Mouse (Mus musculus) cerebellum, adult 18-20 months (tissue): ENCODE measurements around the gene Fam3c.

Experiments
- DNase-seq, 2 experiments: peaks; one replicate each; pipeline ENCODE4 v3.0.0; 2021

Gene Fam3c

GRCm38 (mm10) chr6:22356086-22356507, at the start of gene Fam3c:
TSS of gene Fam3c (minus strand) at chr6:22356243.
- DNase-seq = peak; percentile 90 to 96

DNA sequence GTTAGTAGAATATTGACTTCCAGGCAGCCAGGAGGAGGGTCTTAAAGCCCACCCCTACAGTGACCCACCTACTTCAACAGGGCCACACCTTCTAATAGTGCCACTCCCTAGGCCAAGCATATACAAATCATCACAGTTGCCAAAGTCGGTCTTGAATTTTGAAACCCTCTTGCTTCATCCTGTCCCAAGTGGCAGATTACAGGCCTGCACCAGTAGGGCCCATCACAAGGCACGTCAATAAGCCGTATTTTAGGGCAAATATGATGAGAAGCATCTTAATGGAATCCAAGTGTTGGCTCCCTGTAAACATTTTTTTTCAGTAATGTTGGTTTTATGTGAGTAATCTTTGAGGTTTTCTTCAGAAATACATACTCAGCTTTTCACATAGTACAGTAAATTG, 49.0 kb upstream of the Fam3c start:
- no peak for DNase-seq

GRCm38 (mm10) chr6:22403736-22404135, 47.7 kb upstream of the Fam3c start:
- no peak for DNase-seq

DNA sequence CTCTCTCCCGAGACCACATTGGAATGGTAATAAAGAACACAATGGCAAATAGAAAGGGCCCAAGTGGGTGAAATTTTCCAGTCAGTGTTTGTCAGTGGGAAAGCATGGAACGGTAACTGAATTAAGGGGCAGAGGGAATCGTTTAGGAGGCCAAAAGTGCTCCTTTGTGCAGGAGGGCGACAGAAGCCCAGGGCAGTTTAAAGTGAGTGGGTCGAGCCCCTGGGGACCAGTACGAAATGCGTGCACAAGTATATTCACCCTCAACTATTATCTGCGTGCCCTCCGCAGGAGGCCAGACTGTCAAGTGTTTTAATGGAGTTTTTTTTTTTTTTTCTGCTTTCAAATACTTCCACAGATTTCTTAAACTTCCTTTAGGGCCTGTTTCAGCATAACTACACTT, 47.3 kb upstream of the Fam3c start:
- no peak for DNase-seq

DNA sequence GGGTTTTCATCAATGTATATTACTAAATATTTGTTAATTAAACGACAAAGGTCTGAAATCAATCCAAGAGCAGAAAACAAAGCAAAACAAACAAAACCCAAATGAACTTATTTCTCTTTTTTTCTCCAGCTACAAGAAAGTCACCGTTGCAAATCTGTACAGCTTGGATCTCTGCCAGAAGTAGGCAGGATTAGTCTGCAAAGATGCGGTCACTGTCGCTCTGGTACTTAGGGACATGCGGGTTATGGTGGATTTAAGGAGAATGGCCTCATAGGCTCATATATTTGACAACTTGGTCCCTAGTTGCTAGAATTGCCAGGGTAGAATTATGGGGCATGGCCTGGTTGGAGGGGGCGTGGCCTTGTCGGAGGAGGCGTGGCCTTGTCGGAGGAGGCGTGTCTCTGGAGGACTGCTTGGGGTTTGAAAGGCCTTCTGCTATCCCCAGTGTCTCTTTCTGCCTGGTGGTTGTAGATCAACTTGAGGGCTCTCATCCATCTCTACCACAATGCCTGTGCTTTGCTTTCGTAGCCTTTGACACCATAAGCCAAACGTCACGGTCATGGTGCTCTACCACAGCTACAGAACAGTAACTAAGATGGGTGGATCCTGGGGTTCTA, 46.6 kb upstream of the Fam3c start:
- no peak for DNase-seq

GRCm38 (mm10) chr6:22402037-22402436, 46.0 kb upstream of the Fam3c start:
- no peak for DNase-seq

- DNase-seq = no peak
These were observed 42.2 kb upstream of the Fam3c start for GRCm38 (mm10) chr6:22398079-22398774.

- DNase-seq = no peak
These were observed 39.2 kb upstream of the Fam3c start for GRCm38 (mm10) chr6:22395207-22395606.

GRCm38 (mm10) chr6:22390654-22391365, 34.8 kb upstream of the Fam3c start:
- DNase-seq = no peak

DNA sequence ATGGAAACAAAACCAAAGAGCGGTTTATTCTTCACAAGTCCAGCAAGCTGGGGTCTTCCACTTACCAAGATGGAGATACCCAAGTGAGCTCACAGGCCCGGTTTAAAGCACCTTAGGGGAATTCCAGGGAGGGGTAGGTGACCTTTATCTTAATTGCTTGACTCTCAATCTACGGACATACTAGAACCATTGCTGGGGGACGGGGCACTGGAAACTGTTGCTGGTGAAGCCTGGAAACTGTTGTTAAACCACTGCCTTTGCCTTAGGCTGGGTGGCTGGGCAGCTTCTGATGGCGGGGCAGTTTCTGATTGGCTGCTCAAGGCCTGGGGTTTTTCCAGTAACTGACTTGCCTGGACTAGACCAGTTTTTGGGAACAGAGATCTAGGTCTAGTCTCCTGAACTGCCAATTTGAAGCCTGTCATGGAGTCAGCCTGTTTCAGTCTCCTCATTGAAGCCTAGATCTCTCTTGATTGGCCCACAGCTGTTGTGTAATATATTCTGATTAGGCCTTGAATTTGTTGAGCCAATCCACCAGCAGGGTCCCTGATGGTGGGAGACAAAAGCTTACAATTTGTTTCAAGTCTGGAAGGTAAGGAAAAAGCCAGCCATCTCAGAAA, 29.3 kb upstream of the Fam3c start:
- no peak for DNase-seq

DNA sequence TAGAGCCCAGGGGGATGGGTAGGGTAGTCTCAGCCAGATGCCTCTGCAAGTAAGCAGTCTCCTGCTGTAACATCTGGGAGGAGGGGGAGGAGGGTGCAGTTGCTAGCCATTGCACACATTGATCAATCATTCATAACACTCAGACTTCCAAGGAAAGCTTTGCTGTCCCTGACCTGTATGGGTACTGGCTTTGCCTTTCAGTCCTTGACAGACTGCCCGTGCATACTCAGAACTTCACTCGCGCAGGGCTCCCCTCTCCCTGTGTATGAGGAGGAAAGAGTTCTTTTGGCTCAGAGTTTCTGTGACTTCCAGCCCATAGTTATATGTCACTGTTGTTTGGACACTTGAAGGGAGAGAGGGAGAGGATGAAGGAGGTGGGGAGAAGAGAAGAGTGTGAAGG, 24.2 kb upstream of the Fam3c start:
- DNase-seq = no peak

GRCm38 (mm10) chr6:22379831-22380230, 23.8 kb upstream of the Fam3c start:
- no peak for DNase-seq

GRCm38 (mm10) chr6:22378462-22378861, 22.4 kb upstream of the Fam3c start:
- DNase-seq = no peak

GRCm38 (mm10) chr6:22374791-22375190, 18.7 kb upstream of the Fam3c start:
- DNase-seq = no peak

DNA sequence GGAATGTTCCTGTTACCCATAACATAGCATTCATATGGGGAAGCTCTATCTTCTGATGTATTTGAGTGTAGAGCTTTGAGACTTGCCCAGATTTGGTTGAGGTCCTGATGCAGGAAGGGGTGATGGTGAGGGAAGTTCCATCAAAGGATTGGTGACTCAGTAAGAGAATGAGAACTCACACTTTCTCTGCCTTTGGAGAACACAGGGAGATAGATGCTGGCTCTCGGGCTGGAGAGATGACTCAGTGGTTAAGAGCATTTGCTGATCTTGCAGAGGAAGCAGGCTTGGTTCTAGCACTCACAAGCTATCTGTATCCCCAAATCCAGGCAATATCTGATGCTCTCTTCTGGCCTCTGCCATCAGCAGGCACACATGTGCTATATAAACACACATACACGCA, 17.4 kb upstream of the Fam3c start:
- no peak for DNase-seq

- no peak for DNase-seq
These were observed 10.9 kb upstream of the Fam3c start for GRCm38 (mm10) chr6:22366977-22367376.

DNA sequence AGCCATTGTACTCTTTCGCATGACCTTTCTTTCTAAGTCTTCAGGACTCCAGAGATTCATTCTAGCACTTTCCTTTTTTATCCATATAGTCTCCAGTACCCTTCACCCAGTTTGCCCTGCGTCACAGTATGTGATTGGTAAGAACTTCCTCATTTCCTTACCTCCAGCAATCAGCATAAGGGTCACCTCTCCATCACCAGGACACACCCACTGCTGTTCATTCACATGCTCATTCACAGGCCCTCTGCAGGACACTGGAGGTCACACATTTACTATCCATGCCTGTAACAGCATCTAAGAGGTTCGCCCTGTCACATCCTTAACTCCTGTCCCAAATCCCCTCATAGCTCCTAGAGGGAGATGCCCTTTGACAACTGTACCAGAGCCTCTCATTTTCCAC, 7.5 kb upstream of the Fam3c start:
- no peak for DNase-seq

- DNase-seq = no peak
These were observed 5.9 kb upstream of the Fam3c start for GRCm38 (mm10) chr6:22361941-22362340.

GRCm38 (mm10) chr6:22359019-22359418, 3.0 kb upstream of the Fam3c start:
- DNase-seq = no peak

GRCm38 (mm10) chr6:22357351-22357750, 1.3 kb upstream of the Fam3c start:
- no peak for DNase-seq

DNA sequence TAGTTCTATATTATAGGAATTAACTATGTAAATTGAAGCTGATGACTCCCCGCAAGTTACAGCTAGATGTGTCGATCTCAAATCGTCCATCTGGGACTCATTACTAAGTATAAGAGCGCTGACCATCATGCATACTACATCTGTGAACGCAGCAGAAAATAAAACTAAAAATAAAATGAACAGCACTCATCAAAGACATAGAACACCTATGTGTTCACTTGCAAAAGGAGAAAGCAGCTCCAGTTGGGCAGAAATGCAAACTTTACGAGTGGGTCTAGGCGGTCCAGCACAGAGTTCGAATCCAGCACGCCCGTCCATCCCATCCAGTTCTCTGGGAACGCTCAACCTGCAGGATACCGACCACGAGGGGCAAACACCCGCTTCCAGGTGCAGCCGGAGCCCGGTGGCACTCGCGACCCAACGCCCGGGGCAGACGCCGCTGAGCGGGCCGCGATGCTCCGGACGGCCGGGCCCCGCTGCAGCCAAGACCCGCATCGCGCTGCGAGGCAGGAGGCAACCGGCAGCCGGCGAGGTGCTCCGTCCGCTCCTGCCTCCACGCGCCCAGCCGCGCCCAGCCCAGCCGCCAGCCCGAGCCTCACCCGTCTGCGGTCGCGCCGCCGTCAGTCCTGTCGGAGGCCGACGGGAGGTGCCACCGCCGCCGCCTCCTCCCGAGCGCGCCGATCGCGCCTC, 502 bp downstream of the Fam3c start:
- no peak for DNase-seq

- DNase-seq = no peak
These were observed 1.4 kb downstream of the Fam3c start for GRCm38 (mm10) chr6:22354675-22355074.

GRCm38 (mm10) chr6:22354031-22354430, 2.0 kb downstream of the Fam3c start:
- DNase-seq = no peak
